Mouse (Mus musculus): ENCODE results near the gene Mpzl1. TPM values are rescaled to one million over a fixed set of nuclear protein-coding genes. Genes with fewer than 3 reads are reported as not detected.

Gene Mpzl1
- polyA plus RNA-seq (2014; fragmentation: Illumina TruSeq; extraction: RNeasy Lipid Tissue Mini Kit (QIAGEN cat#74804); ENCODE audit: low read depth, low replicate concordance), result 17.5 TPM

GRCm38 (mm10) chr1:165634151-165634884 is at the start of gene Mpzl1:
TSS of gene Mpzl1 (minus strand) at chr1:165634538.

Other genes with a start within 250 kb of the Mpzl1 start
- 86.4 TPM for gene Dcaf6, start 174.1 kb downstream of the Mpzl1 start, polyA plus RNA-seq (2014; fragmentation: Illumina TruSeq; extraction: RNeasy Lipid Tissue Mini Kit (QIAGEN cat#74804); ENCODE audit: low read depth, low replicate concordance)
- gene Mpc2, start 173.9 kb downstream of the Mpzl1 start, polyA plus RNA-seq (2014; fragmentation: Illumina TruSeq; extraction: RNeasy Lipid Tissue Mini Kit (QIAGEN cat#74804); ENCODE audit: low read depth, low replicate concordance), result 597 TPM
- gene Adcy10, start 149.4 kb downstream of the Mpzl1 start, polyA plus RNA-seq (2014; fragmentation: Illumina TruSeq; extraction: RNeasy Lipid Tissue Mini Kit (QIAGEN cat#74804); ENCODE audit: low read depth, low replicate concordance), result not detected
- 96.3 TPM for gene Rcsd1, start 75.2 kb upstream of the Mpzl1 start, polyA plus RNA-seq (2014; fragmentation: Illumina TruSeq; extraction: RNeasy Lipid Tissue Mini Kit (QIAGEN cat#74804); ENCODE audit: low read depth, low replicate concordance)
- 178 TPM for gene Creg1, start 129.2 kb upstream of the Mpzl1 start, polyA plus RNA-seq (2014; fragmentation: Illumina TruSeq; extraction: RNeasy Lipid Tissue Mini Kit (QIAGEN cat#74804); ENCODE audit: low read depth, low replicate concordance)
- 0.60 TPM for gene Cd247, start 154.1 kb upstream of the Mpzl1 start, polyA plus RNA-seq (2014; fragmentation: Illumina TruSeq; extraction: RNeasy Lipid Tissue Mini Kit (QIAGEN cat#74804); ENCODE audit: low read depth, low replicate concordance)